Mouse (Mus musculus) MEL (cell line): Measurements from ENCODE around the gene Bmpr1b. TPM values are rescaled to one million over a fixed set of nuclear protein-coding genes. Genes with fewer than 3 reads are reported as not detected.

ENCODE experiments used
- DNase-seq: peaks from one replicate; pipeline ENCODE4 v3.0.0; 2011; ENCODE audit warnings: low read depth, low spot score
- H3K27ac ChIP-seq: 2 replicates; pipeline ENCODE4 v1.5.1; 2012; ENCODE audit warnings: low read depth, mild to moderate bottlenecking, control low read depth, low read length, moderate library complexity; ENCODE audit not compliant: control insufficient read depth
- H3K27me3 ChIP-seq, 2 experiments: fragments of 150-350 bp in 1 of 2; sonication (generic) in 1 of 2; 2 replicates each; pipeline ENCODE4 v1.6.1; 2012; ENCODE audit warnings: low read length in 2 of 2, mild to moderate bottlenecking in 2 of 2, improper control_type of control experiment in 1 of 2, moderate library complexity in 1 of 2; ENCODE audit not compliant: insufficient read depth in 2 of 2, control insufficient read depth in 1 of 2
- H3K36me3 ChIP-seq, 2 experiments: 2 replicates each; pipeline ENCODE4 v1.6.1; 2012 to 2014; ENCODE audit warnings: low read length in 2 of 2, improper control_type of control experiment in 1 of 2, inconsistent platforms in 1 of 2, mild to moderate bottlenecking in 1 of 2; ENCODE audit not compliant: insufficient read depth in 2 of 2, control insufficient read depth in 1 of 2
- H3K4me1 ChIP-seq, 2 experiments: fragments of 150-350 bp in 1 of 2; sonication (generic) in 1 of 2; 2 replicates each; pipeline ENCODE4 v1.6.1; 2012; ENCODE audit warnings: low read length in 2 of 2, improper control_type of control experiment in 1 of 2, mild to moderate bottlenecking in 1 of 2; ENCODE audit not compliant: insufficient read depth in 2 of 2, control insufficient read depth in 1 of 2
- H3K4me3 ChIP-seq, 2 experiments: fragments of 150-350 bp in 1 of 2; sonication (generic) in 1 of 2; 2 replicates each; pipeline ENCODE4 v1.5.1; 2012; ENCODE audit warnings: low read depth in 2 of 2, low read length in 2 of 2, mild to moderate bottlenecking in 2 of 2, moderate library complexity in 2 of 2, control low read depth in 1 of 2, improper control_type of control experiment in 1 of 2; ENCODE audit not compliant: control insufficient read depth in 1 of 2, insufficient read depth in 1 of 2
- H3K79me2 ChIP-seq: 2 replicates; pipeline ENCODE4 v1.6.1; 2012; ENCODE audit warnings: mild to moderate bottlenecking, low read length, moderate library complexity; ENCODE audit not compliant: control insufficient read depth, poor library complexity, insufficient read depth
- H3K9ac ChIP-seq: 2 replicates; pipeline ENCODE4 v1.6.1; 2012; ENCODE audit warnings: low read depth, mild to moderate bottlenecking, control low read depth, low read length, moderate library complexity; ENCODE audit not compliant: control insufficient read depth, poor library complexity, severe bottlenecking
- H3K9me3 ChIP-seq: fragments of 150-350 bp; sonication (generic); replicated peaks from 2 replicates; pipeline ENCODE4 v1.6.1; 2012; ENCODE audit warnings: mild to moderate bottlenecking, low read length, improper control_type of control experiment, moderate library complexity; ENCODE audit not compliant: insufficient read depth
- CHD2 ChIP-seq: IDR thresholded peaks from 2 replicates; pipeline ENCODE4 v1.6.1; 2011; ENCODE audit warnings: low read length, improper control_type of control experiment
- ELF1 ChIP-seq: IDR thresholded peaks from 2 replicates; pipeline ENCODE4 v1.6.1; 2014; ENCODE audit warnings: low read depth, mild to moderate bottlenecking, inconsistent platforms, low read length, improper control_type of control experiment, moderate library complexity
- ETS1 ChIP-seq: IDR thresholded peaks from 2 replicates; pipeline ENCODE4 v1.6.1; 2012; ENCODE audit warnings: low read depth, mild to moderate bottlenecking, inconsistent platforms, low read length, improper control_type of control experiment, moderate library complexity
- GABPA ChIP-seq: IDR thresholded peaks from 2 replicates; pipeline ENCODE4 v1.6.1; 2012; ENCODE audit warnings: low read depth, mild to moderate bottlenecking, inconsistent platforms, low read length, improper control_type of control experiment, moderate library complexity
- JUND ChIP-seq: IDR thresholded peaks from 2 replicates; pipeline ENCODE4 v1.6.1; 2011; ENCODE audit warnings: low read depth, mild to moderate bottlenecking, improper control_type of control experiment, low read length
- KAT2A ChIP-seq: conservative IDR thresholded peaks from 2 replicates; pipeline ENCODE4 v1.6.1; 2012; ENCODE audit warnings: low read depth, low read length, improper control_type of control experiment, inconsistent platforms
- MEF2A ChIP-seq: IDR thresholded peaks from 2 replicates; pipeline ENCODE4 v1.6.1; 2014; ENCODE audit warnings: low read depth, mild to moderate bottlenecking, inconsistent platforms, low read length, improper control_type of control experiment; ENCODE audit not compliant: poor library complexity, insufficient replicate concordance, severe bottlenecking; ENCODE audit errors: extremely low read depth
- NELFE ChIP-seq: IDR thresholded peaks from 2 replicates; pipeline ENCODE4 v1.6.1; 2011; ENCODE audit warnings: low read depth, low read length, improper control_type of control experiment
- POLR2AphosphoS5 ChIP-seq: IDR thresholded peaks from 2 replicates; pipeline ENCODE4 v1.6.1; 2012; ENCODE audit warnings: low read depth, borderline replicate concordance, mild to moderate bottlenecking, inconsistent platforms, low read length, moderate library complexity, mixed read lengths
- RCOR1 ChIP-seq: IDR thresholded peaks from 2 replicates; pipeline ENCODE4 v1.6.1; 2012; ENCODE audit warnings: low read depth, mild to moderate bottlenecking, inconsistent platforms, low read length, improper control_type of control experiment
- SIN3A ChIP-seq: IDR thresholded peaks from 2 replicates; pipeline ENCODE4 v1.6.1; 2012; ENCODE audit warnings: low read length, improper control_type of control experiment, inconsistent platforms
- TBP ChIP-seq: IDR thresholded peaks from 2 replicates; pipeline ENCODE4 v1.8.0; 2011; ENCODE audit warnings: low read depth, low read length, improper control_type of control experiment
- TCF12 ChIP-seq: IDR thresholded peaks from 2 replicates; pipeline ENCODE4 v1.6.1; 2014; ENCODE audit warnings: low read depth, mild to moderate bottlenecking, inconsistent platforms, low read length, improper control_type of control experiment, moderate library complexity
- UBTF ChIP-seq: IDR thresholded peaks from 2 replicates; pipeline ENCODE4 v1.6.1; 2012; ENCODE audit warnings: low read depth, mild to moderate bottlenecking, inconsistent platforms, low read length, improper control_type of control experiment, moderate library complexity, borderline replicate concordance; ENCODE audit not compliant: insufficient read depth
- ZC3H11A ChIP-seq: IDR thresholded peaks from 2 replicates; pipeline ENCODE4 v1.6.1; 2012; ENCODE audit warnings: low read depth, mild to moderate bottlenecking, inconsistent platforms, low read length, improper control_type of control experiment
- ZKSCAN1 ChIP-seq: IDR thresholded peaks from 2 replicates; pipeline ENCODE4 v1.6.1; 2012; ENCODE audit warnings: low read depth, mild to moderate bottlenecking, inconsistent platforms, low read length, improper control_type of control experiment, moderate library complexity
- ZMIZ1 ChIP-seq: IDR thresholded peaks from 2 replicates; pipeline ENCODE4 v1.6.1; 2012; ENCODE audit warnings: low read depth, mild to moderate bottlenecking, inconsistent platforms, low read length, improper control_type of control experiment, moderate library complexity
- ZNF384 ChIP-seq: IDR thresholded peaks from 2 replicates; pipeline ENCODE4 v1.6.1; 2012; ENCODE audit warnings: low read depth, mild to moderate bottlenecking, inconsistent platforms, low read length, improper control_type of control experiment
- polyA plus RNA-seq, 2 experiments: library from polyadenylated mRNA; stranded (reverse) in 1 of 2; unstranded in 1 of 2; fragments of >175 nt in 1 of 2; fragments of >200 nt in 1 of 2; gene quantifications; 2 replicates each; pipeline versions ENCODE4 v1.2.1 to v1.2.4; 2012; ENCODE audit warnings: low replicate concordance in 2 of 2, low read depth in 1 of 2; ENCODE audit not compliant: insufficient read length in 2 of 2, insufficient read depth in 1 of 2, missing spikeins in 1 of 2
- total RNA-seq: library from RNA; depleted of rRNA; stranded (reverse); fragments of 300-350 nt; gene quantifications from 2 replicates; pipeline ENCODE4 v1.2.3, GENCODE M21; 2012

Gene Bmpr1b
- total and polyA plus RNA-seq, 3 experiments: not detected

- H3K79me2 ChIP-seq: no peaks in the 10 kb centered on the region
- no peaks in the 10 kb centered on the region for H3K4me1 ChIP-seq
These were observed 45.0 kb downstream of the Bmpr1b start for GRCm38 (mm10) chr3:142124255-142124654.

DNA sequence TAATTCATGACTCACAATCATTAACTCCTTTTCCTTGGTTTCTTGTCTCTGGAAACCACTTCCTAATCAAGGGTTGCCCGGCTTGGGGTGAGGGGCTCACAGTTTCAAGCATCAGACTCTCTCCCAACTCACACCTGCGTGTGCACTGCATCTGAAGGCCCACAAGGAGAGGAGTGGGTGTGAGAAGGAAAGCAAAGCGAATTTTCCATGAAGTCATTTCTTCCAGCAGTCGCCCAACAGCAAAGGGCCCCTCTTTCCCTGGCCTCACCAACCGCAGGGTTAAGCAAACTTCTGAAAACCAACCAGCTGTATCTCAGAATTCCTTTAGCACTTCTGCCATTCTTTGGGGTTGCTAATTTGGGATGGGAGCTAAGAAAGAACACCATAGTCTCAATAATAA lies 46.8 kb downstream of the Bmpr1b start:
- Histone ChIP-seq H3K4me3 (no peak overlapping the region), H3K4me1 (no peaks in the 10 kb centered on the region), H3K79me2 (no peaks in the 10 kb centered on the region), H3K9me3 (no peaks in the 10 kb centered on the region), H3K27me3 (no peaks in the 10 kb centered on the region), H3K27ac (no peak overlapping the region), H3K36me3 (no peaks in the 10 kb centered on the region), H3K9ac (no peak overlapping the region)
- no peak for DNase-seq
- TF ChIP-seq CHD2: no peak
- TF ChIP-seq ZNF384: no peak
- TF ChIP-seq JUND: no peak
- no peak for TF ChIP-seq TCF12
- TF ChIP-seq KAT2A: no peak
- TF ChIP-seq ZC3H11A: no peak
- no peak for TF ChIP-seq NELFE
- no peak for TF ChIP-seq UBTF
- TF ChIP-seq ZKSCAN1: no peak
- no peak for TF ChIP-seq RCOR1
- TF ChIP-seq MEF2A: no peak
- no peak for TF ChIP-seq TBP
- no peak for TF ChIP-seq GABPA
- TF ChIP-seq POLR2AphosphoS5: no peak

More at GRCm38 (mm10) chr3:142124255-142124654, 45.0 kb downstream of the Bmpr1b start:
- no peak for TF ChIP-seq ELF1
- TF ChIP-seq ETS1: no peak
- TF ChIP-seq SIN3A: no peak
- TF ChIP-seq JUND: no peak
- TF ChIP-seq ZMIZ1: no peak
- TF ChIP-seq MEF2A: no peak
- Histone ChIP-seq H3K27ac (no peak overlapping the region), H3K36me3 (no peaks in the 10 kb centered on the region), H3K9me3 (no peaks in the 10 kb centered on the region), H3K9ac (no peak overlapping the region), H3K27me3 (no peaks in the 10 kb centered on the region), H3K4me3 (no peak overlapping the region)
- no peak for DNase-seq
